Mouse (Mus musculus) macrophage (primary cell): ENCODE results near the gene Napa. TPM values are rescaled to one million over a fixed set of nuclear protein-coding genes. Genes with fewer than 3 reads are reported as not detected.

Source experiments
- H3K27ac ChIP-seq: fragments of 350-480 bp; formaldehyde crosslinking; 2 replicates; pipeline ENCODE4 v1.9.0; 2021
- H3K36me3 ChIP-seq: fragments of 350-480 bp; formaldehyde crosslinking; 2 replicates; pipeline ENCODE4 v1.9.0; 2021; ENCODE audit errors: inconsistent target
- H3K4me3 ChIP-seq: fragments of 350-480 bp; formaldehyde crosslinking; 2 replicates; pipeline ENCODE4 v1.9.0; 2021; ENCODE audit errors: inconsistent target
- H3K79me2 ChIP-seq: fragments of 350-480 bp; formaldehyde crosslinking; 2 replicates; pipeline ENCODE4 v1.9.0; 2021; ENCODE audit errors: inconsistent target
- WGBS: methylation state at CpG from one replicate; pipeline ENCODE4 v1.1.7; 2026; ENCODE audit warnings: inconsistent platforms; ENCODE audit not compliant: missing documents; 5-methylcytosine and 5-hydroxymethylcytosine counted together
- polyA plus RNA-seq: library from polyadenylated mRNA; stranded (reverse); fragments of 250-400 nt; gene quantifications from 3 replicates; pipeline ENCODE4 v1.2.4, GENCODE M21; 2018; ENCODE audit warnings: inconsistent platforms

Gene Napa
- polyA plus RNA-seq, 1 experiment from 2014 or later, result 85.4 TPM

DNA sequence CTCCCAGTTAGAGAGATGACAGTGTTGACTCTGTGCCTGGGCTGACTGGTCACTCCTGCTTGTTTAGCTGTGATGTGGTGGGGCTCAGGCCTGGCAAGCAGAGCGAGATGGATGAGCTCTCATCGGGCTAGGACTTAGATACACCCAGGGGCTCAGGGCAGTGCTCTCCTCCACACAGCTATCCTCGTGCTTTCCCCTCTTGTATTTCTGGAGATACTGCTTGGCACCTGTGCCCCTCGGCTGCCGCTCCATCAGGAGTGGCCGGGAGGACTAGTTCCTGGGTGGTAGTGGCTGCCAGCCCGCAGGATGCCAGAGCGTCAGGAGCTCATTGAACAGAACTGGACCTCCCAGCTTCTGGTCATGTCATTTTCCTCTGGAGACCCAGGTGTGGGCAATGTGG, 11.9 kb downstream of the Napa start:
- H3K27ac ChIP-seq, result no peak overlapping the region
- H3K36me3 ChIP-seq, result peaks cover 90% of the 10 kb centered on the region
- 94% methylated on average over 7 of the region's 8 CpGs for WGBS
- no peak overlapping the region for H3K4me3 ChIP-seq
- peaks cover 45% of the 10 kb centered on the region for H3K79me2 ChIP-seq

DNA sequence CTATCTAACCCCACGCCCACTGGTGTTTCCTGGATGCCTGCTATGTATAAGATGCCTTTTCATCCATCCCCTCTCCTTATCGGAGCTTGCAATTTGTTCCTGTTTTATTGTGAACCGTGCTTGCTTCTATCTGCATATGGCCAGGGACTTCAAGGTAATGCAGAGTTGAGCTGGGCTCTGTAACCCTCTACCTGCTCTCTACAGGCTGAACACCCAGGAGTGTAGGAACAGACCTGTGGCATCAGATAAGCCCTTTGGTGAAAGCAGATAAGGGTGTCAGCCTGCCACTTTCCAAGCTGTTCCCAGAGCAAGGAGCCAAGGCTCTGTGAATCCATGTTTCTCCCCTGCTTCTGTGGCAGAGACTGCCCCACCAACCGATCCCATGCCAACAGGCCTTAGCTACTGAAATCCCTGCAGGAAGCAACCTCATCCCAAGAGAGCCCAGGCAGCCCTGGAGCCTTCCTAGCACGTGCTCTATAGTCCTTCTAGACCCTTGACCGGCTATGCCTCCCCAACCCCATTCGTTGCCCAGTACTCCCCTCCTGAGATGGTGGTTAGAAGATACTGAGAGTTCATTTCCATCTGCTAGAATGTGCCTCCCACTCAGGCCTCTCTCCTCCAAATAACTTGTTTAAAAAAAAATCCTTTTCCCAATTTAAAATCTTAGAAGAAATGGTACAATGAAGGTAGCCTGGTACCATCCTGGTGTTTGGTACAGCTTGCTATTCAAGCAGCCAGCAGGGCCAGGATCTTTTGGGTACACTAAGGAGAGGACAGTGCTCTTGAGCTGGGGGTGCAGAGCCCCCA, 13.2 kb downstream of the Napa start:
- Histone ChIP-seq H3K27ac (no peak overlapping the region), H3K4me3 (no peak overlapping the region), H3K79me2 (peaks cover 32% of the 10 kb centered on the region), H3K36me3 (peaks cover 100% of the 10 kb centered on the region)
- 94% methylated on average over 7 of the region's 7 CpGs for WGBS

DNA sequence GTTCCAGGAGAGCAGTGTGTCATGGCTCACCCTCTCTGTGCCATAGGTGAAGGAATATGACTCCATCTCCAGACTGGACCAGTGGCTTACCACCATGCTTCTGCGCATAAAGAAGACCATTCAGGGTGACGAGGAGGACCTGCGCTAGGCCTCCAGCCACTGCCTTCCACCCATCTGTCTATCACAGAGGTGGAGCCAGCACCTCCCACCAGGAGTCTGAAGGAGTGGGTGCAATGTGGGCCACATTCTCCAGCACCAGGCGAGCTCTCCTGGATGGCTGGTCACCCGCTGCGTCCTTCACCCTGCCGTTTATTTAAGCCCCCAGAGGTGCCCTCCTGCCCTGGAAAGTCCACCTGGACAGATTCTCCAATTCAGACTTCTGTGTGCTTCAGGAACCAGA, 18.2 kb downstream of the Napa start:
- 97% methylated on average over 7 of the region's 7 CpGs for whole genome bisulfite sequencing
- Histone ChIP-seq H3K27ac (no peak overlapping the region), H3K79me2 (no peaks in the 10 kb centered on the region), H3K4me3 (no peak overlapping the region), H3K36me3 (peaks cover 57% of the 10 kb centered on the region)

DNA sequence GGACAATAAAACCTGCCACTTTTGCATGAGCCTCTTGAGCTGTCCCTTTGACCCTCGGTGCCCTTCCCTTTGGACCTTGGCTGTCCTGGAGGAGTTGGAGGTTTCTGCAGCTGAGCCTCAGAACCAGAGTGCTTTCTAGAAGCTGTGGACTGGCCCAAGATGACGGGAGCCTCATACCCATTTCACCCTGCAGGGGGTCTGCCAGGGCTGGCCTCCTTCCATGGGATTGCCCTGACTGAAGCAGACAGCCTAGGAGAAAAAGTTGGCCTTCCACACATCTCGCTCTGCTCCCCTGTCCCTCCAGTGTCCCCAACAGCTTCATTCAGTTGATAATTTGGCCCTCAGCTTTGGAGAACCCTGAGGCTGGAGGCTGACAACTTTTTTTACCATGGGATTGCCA, 18.8 kb downstream of the Napa start:
- H3K36me3 ChIP-seq, result peaks cover 50% of the 10 kb centered on the region
- no peak overlapping the region for H3K27ac ChIP-seq
- H3K79me2 ChIP-seq, result no peaks in the 10 kb centered on the region
- H3K4me3 ChIP-seq, result no peak overlapping the region
- WGBS, result 97% methylated on average over 3 of the region's 3 CpGs

DNA sequence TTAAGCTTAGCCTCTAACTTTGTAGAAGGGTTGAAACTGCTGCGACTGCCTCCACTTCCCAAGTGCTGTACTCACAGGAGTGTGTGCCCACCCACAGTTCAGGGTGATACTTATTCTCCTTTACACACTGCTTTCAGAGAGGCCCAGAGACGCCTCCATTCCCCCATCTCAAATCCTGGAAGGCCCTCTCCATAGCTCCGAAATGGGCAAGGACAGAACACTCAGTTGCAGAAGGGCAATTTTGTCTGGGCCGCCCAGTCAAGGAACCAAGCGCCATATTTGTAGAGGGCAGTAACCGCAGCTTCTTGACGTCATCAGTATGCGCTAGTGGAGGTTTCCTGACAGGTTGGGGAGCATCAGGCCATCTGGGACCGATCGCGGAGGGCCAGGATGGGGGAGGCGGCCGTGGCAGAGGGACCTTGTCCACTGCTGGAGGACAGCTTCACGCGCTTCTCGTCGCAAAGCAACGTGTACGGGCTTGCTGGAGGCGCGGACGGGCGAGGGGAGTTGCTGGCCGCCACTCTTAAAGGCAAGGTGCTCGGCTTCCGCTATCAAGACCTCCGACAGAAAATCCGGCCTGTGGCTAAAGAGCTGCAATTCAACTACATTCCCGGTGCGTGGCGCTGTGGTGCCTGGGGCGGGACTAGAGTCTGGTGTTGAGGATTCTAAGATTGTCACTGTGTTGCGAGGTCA, 21.5 kb downstream of the Napa start, which contains the start of gene Kptn:
Gene Kptn, plus strand, starts transcription at position 327 of the 693 bp plus-strand sequence.
- no peaks in the 10 kb centered on the region for H3K79me2 ChIP-seq
- peak within 1 kb of the TSS; percentile 56 for H3K4me3 ChIP-seq
- H3K36me3 ChIP-seq, result peaks cover 24% of the 10 kb centered on the region
- H3K27ac ChIP-seq, result peak within 1 kb of the TSS; percentile 80
- 2% methylated on average over 33 of the region's 33 CpGs for WGBS

DNA sequence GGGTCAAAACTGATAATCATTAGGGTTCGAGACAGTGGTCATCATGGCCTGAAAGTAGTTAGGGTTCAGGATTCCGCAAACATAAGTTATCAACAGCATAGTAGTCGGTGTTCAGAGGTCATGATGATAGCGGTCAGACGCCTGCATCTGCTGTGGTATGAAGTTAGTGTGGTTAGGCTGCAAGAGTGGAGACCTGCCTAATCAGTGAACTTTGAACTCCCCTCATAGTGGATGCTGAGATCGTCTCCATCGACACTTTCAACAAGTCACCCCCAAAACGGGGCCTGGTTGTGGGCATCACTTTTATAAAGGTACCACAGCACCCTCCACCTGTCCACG, 22.0 kb downstream of the Napa start:
- peaks cover 18% of the 10 kb centered on the region for H3K36me3 ChIP-seq
- no peaks in the 10 kb centered on the region for H3K79me2 ChIP-seq
- H3K4me3 ChIP-seq, result peak overlapping the region; percentile 56
- 66% methylated on average over 9 of the region's 9 CpGs for WGBS
- H3K27ac ChIP-seq, result peak overlapping the region; percentile 80

DNA sequence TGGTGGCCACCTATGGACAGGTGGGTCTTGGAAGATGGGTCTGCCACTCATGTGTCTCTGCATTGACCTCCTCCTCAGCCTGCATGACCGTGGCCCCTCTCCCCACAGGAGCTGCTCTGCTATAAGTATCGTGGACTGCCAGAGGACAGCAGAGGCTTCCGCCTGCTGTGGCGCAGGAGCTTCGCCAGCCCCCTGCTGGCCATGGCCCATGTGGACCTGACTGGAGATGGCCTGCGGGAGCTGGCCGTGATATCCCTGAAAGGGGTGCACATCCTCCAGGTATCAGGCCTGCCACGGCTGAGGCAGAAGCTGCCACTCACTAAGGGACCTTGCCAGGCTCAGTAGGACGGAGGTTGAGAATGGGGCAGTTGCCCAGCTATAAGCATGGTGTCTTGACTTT, 27.6 kb downstream of the Napa start:
- Histone ChIP-seq H3K4me3 (no peak overlapping the region), H3K36me3 (no peaks in the 10 kb centered on the region), H3K79me2 (no peaks in the 10 kb centered on the region), H3K27ac (no peak overlapping the region)
- 95% methylated on average over 9 of the region's 9 CpGs for WGBS

DNA sequence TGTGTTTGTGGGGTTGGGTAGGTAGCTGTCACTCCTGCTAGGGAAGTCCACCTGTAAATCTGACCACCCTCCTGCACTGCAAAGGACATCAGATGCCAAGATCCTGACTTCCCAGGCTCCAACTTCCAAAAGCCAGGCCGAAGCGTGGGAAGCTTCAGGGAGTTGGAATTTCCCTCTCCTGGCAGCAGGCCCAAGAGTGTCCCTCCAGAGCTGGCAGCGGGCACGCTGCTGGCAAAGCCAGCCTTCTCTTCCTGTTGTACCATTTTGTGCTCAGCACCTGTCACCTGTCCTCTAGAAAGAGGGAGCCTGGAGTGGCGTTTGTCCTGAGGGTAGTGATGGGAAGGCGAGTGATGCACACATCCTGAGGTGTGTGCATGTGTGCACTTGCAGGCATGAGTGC, 30.1 kb downstream of the Napa start:
- H3K79me2 ChIP-seq, result no peaks in the 10 kb centered on the region
- H3K27ac ChIP-seq, result no peak overlapping the region
- H3K36me3 ChIP-seq, result no peaks in the 10 kb centered on the region
- WGBS, result 93% methylated on average over 6 of the region's 6 CpGs
- no peak overlapping the region for H3K4me3 ChIP-seq

DNA sequence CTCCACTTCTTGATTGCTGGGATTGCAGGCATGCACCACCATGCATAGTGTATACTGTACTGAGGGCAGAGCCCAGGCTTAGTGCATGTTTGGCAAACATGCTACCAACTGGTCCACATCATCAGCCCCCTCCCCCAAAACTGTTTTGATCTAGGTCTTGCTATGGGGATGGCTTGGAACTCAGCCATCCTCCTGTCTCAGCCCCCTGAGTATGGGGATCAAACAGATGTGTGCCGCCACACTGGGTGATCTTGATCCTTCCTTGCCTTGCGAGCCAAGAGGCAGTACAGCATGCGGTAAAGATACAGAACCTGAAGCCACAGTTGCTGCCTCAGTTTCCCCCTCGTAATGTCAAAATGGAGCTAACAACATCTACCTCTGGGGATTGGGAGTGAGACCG, 30.6 kb downstream of the Napa start:
- Histone ChIP-seq H3K36me3 (no peaks in the 10 kb centered on the region), H3K4me3 (no peak overlapping the region), H3K79me2 (no peaks in the 10 kb centered on the region), H3K27ac (no peak overlapping the region)
- WGBS, result 84% methylated on average over 5 of the region's 5 CpGs

DNA sequence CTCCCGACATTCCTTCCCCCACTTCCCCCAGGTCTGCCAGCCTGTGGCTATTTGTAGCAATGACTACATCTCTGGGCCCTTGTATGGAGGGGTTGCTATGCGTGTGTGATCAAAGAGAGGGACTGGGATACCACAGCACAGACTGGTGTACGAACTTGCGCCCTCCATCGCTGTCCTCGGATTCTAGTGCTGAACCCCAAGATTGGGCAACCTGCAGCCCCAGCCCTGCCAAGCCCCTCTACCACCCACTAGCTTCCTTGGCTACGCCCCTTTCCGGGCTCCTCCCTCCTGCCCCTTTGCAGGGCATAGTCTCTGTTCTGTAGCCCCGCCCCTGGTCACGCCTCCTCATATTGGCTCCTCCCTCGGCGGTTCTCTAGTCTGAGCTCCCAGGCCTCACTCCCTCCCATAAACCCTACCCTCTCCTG, 31.2 kb downstream of the Napa start, which contains the start of gene Slc8a2:
Gene Slc8a2, plus strand, starts transcription at position 406 of the 425 bp plus-strand sequence.
- H3K36me3 ChIP-seq, result no peaks in the 10 kb centered on the region
- no peak within 1 kb of the TSS for H3K27ac ChIP-seq
- no peaks in the 10 kb centered on the region for H3K79me2 ChIP-seq
- no peak within 1 kb of the TSS for H3K4me3 ChIP-seq
- WGBS, result 16% methylated on average over 12 of the region's 12 CpGs

DNA sequence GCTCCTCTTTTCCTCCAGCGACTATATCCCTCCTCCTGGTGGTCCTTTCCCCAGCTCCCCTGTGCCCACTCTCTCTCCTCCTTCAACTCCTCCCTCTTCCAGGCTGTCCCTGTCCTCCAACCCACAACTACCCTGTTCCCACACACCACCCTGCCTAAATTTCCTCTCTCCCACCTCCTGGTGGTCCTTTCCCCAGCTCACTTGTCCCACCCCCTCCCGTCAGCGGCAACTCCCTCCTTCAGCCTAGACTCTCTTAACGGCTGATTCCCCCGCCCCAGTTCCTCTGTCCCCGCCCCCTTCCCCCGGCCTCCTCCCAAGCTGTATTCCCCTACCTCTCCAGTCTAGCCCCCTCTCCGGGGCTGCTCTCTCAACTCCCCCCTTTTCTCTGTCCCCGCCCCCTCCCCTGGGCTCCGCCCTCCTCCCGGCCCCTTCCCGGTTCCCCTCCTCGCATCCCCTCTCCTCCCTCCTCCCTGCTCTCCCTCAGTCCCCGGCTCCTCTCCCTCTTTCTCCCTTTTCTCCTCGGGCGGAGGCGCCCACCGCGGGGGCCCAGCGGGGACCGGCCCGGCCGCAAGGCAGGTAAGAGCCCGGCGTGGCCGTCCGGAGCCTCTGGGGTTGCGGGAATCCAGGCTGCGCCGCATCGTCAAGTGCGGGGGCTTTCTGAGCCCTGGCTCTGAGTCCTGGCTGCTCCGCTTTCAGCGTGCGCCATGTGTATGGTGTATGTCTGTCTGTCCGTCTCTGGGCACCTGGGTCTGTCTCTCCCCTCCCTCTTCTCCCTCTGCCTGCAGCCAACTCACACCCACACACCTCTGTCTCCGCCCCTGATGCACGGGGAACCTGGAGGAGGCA, 31.8 kb downstream of the Napa start:
- Histone ChIP-seq H3K36me3 (no peaks in the 10 kb centered on the region), H3K79me2 (no peaks in the 10 kb centered on the region), H3K4me3 (no peak overlapping the region), H3K27ac (no peak overlapping the region)
- WGBS, result 3% methylated on average over 19 of the region's 38 CpGs

DNA sequence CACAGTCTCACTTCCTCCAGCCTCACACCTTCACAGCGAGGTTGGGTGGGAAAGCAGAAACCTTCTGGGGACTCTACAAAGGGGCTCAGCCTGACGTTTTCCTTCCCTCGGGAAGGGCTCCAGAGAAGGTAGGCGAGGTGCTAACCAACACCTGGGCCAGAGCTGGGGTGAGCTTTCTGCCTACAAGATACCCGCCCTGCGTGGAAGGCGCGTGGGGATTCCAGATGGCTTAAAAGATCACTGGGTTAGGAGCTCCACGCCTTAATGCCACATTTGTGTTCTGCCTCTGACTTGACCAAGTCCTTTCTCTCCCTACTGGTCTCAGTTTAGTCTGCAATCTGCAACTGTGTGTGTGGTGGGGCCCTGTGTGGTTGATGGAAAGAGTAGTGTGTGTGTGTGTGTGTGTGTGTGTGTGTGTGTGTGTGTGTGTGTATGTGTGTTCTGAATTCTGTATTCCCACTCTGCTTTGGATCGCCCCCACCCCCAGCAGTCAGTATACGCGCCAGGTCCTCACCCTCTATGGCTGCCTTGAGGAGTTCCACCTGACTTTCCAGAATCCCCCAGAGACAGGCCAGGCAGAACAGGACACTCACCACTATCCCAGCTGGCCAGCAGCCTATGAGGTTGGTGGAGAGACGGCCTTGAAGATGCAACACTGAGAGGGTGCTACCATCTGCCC, 32.8 kb downstream of the Napa start:
- H3K4me3 ChIP-seq, result no peak overlapping the region
- H3K79me2 ChIP-seq, result no peaks in the 10 kb centered on the region
- no peaks in the 10 kb centered on the region for H3K36me3 ChIP-seq
- WGBS, result 45% methylated on average over 11 of the region's 13 CpGs
- H3K27ac ChIP-seq, result no peak overlapping the region

DNA sequence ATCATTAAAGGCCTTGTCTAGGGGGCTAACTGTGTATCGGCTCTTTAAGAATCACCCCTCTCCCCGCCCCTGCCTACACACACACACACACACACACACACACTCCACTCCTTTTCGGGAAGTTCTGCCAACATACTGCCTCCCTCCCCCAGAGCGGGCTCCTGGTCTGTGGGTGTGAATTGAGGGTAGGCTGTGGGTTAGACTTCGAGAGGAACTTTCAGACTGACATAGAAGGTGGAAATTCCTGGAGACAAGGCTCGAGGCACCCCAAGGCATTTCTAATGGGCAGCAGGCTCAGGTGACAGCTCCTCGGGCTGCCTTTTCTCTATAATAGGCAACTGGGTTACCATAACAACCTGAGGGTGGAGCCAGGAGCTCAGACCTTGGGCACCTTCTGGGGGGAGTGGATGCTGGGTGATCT, 33.9 kb downstream of the Napa start:
- Histone ChIP-seq H3K79me2 (no peaks in the 10 kb centered on the region), H3K4me3 (no peak overlapping the region), H3K27ac (no peak overlapping the region), H3K36me3 (no peaks in the 10 kb centered on the region)
- 11% methylated on average over 3 of the region's 7 CpGs for WGBS

DNA sequence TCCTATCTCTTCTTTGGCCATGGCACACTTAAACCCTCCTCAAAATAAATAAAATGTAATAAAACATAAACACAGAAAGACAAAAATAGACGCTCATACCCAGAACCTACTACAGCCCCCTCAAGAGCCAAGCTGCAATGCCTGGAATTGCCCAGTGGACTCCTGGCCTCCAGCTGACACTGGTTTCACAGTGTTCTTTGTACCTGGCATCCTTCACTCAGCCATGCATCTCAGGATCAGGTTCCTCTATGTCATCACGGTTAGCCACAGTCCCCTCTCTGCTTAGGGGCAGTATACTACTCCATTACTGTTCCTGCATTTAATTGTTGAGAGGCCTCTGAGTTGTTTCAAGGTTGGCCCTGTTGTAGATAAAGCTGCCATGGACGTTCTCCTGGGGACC, 34.7 kb downstream of the Napa start:
- Histone ChIP-seq H3K27ac (no peak overlapping the region), H3K4me3 (no peak overlapping the region), H3K36me3 (no peaks in the 10 kb centered on the region), H3K79me2 (no peaks in the 10 kb centered on the region)
- WGBS, result 68% methylated on average over 3 of the region's 3 CpGs
